Mouse (Mus musculus) brown adipose tissue, adult 24 weeks (tissue): ENCODE data around the gene Smim22. TPM values are rescaled to one million over a fixed set of nuclear protein-coding genes. Genes with fewer than 3 reads are reported as not detected.
A peak's percentile ranks its signal among the peaks of the same experiment; 100 is the strongest.

Experiments
- H3K27ac ChIP-seq: fragments of 200-500 bp; replicated peaks from 2 replicates; pipeline ENCODE4 v1.5.1; 2012; ENCODE audit warnings: low read depth, mild to moderate bottlenecking, low read length
- H3K4me1 ChIP-seq: fragments of 200-500 bp; 2 replicates; pipeline ENCODE4 v1.6.1; 2012; ENCODE audit warnings: low read length, mixed read lengths; ENCODE audit not compliant: control insufficient read depth, insufficient read depth, insufficient read length
- H3K4me3 ChIP-seq: fragments of 200-500 bp; 2 replicates; pipeline ENCODE4 v1.5.1; 2012; ENCODE audit warnings: low read depth, mild to moderate bottlenecking, low read length, moderate library complexity; ENCODE audit not compliant: insufficient read depth
- polyA plus RNA-seq: library from polyadenylated mRNA; stranded (reverse); fragments of >200 nt; gene quantifications from 2 replicates; pipeline ENCODE4 v1.2.4, GENCODE M21; 2012; ENCODE audit not compliant: missing spikeins, insufficient read depth, insufficient read length

The Smim22 gene
- polyA plus RNA-seq, 1 experiment: not detected

DNA sequence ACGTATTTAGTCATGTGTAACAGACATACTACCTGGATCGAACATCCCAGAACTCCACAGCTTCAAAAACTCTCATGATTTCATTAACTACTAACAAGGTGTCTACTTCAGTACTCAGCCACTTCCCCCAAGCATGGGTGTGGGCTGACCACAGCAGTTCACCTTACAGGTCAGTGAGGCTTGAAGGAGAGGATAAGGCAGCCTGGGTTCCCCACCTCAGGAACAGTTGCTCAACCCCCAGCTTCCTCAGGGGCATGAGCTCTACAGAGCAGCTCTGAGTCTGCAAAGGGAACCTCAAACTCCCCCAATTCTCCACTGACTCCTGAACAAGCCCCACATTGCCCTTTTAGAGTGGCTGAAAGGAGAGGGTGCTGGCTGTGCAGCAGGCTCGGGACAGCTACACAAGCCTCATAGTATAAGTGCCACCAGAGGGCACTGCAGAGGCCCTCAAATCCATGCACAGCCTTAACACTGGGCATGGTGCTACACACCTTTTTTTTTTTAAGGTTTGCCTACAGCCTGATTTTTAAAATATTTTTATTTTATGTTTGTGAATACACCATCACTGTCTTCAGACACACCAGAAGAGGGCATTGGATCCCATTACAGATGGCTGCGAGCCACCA lies 27.2 kb upstream of the Smim22 start:
- Histone ChIP-seq H3K27ac (no peak overlapping the region), H3K4me1 (no peaks in the 10 kb centered on the region), H3K4me3 (no peak overlapping the region)

DNA sequence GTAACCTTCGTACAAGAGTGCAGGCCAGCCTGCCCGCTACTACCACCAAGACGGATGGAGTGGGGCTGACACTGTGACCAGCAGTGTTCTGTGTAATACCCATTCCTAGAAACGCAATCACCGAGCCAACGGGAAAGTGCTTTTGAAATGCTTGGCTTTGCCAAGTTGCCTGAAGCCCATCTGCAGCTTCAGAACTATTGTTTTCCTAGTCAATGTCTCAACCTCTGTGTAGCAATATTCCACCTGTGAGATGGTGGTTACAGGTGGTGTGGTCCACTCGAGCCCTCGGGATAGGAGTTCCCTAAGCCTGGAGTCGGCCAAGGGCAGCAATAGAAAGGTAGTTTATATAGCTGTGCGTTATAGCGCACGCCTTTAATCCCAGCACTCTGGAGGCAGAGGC lies 22.4 kb upstream of the Smim22 start:
- H3K27ac ChIP-seq: no peak overlapping the region
- no peak overlapping the region for H3K4me3 ChIP-seq
- no peaks in the 10 kb centered on the region for H3K4me1 ChIP-seq

DNA sequence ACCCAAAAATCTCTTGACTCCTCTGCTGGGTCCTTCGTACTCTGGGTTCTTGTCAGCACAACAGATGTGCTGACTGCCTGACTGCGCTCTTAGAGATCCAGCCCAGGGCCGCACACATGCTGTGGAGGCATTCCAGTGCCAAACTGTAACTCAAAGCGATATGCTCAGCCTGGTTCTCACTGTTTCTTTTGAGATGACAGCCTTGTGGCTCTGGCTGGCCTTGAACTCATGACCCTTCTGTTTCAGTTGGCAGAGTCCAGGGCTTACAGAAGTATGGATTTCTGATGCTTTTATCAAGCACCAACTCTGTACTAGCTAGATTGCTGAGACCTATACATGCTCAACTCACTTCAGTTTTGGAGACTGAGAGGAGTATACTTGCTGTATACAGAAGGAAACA lies 13.8 kb upstream of the Smim22 start:
- H3K4me1 ChIP-seq: peaks cover 9% of the 10 kb centered on the region
- no peak overlapping the region for H3K4me3 ChIP-seq
- no peak overlapping the region for H3K27ac ChIP-seq

DNA sequence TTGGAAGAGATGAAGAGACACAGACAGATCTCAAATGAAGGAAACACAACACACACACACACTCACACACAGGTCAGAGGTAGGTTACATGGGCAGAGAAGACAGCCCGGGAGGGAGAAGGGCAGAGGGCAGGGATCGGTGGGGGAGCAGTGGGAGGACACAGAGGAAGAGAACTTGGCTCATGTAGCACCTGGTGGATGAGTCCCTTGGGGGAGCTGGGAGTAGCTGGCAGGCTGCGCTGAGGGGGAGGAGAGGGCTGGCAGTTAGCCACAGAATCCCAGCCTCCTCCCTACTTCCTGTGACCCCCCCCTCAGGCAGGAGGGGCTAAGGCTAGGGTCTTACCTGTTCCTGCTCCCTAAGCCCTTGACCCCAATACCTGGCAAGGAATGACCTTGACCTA lies 9.5 kb upstream of the Smim22 start, which contains the start of gene Sept12:
Gene Sept12, minus strand, starts transcription at position 300 of the 400 bp plus-strand sequence.
- H3K27ac ChIP-seq: no peak within 1 kb of the TSS
- H3K4me1 ChIP-seq: peaks cover 9% of the 10 kb centered on the region

DNA sequence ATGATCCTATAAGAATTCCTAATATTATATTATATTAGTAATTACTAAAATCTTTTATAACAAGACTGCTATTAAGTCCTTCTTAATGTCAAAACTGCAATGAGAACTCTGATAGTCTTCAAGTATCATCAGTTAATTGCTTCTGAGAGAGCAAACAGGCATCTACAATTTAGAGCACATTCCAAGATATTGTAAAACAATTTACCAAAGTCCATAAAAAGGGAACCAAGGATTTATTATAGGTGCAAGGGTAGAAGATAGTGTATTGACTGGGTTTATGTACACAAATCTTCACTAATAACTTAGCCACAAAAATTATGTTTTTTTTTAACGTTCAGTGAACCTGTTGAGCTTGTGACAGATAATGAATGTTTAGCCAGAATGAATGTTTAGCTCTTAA lies 8.1 kb upstream of the Smim22 start:
- Histone ChIP-seq H3K27ac (no peak overlapping the region), H3K4me3 (no peak overlapping the region), H3K4me1 (peaks cover 9% of the 10 kb centered on the region)

More for the DNA sequence above, 9.5 kb upstream of the Smim22 start, which contains the start of gene Sept12:
- no peak within 1 kb of the TSS for H3K4me3 ChIP-seq

DNA sequence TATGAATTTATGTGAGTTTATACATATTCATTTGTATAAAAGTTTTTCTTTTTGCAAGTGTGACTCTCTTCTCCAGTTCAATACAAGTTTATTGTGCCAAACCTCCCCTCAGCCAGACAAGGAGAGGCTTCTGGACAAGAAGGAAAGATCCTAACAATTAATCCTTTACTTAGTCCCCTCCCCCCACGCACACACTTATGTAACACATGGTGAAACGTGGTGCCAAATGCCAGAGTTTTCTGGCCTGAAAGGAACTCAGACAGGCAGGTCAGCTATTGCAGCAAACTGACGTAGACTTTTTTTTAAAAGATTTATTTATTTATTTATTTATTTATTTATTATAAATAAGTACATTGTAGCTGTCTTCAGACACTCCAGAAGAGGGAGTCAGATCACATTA lies 6.5 kb upstream of the Smim22 start:
- Histone ChIP-seq H3K27ac (no peak overlapping the region), H3K4me3 (no peak overlapping the region), H3K4me1 (peaks cover 9% of the 10 kb centered on the region)

DNA sequence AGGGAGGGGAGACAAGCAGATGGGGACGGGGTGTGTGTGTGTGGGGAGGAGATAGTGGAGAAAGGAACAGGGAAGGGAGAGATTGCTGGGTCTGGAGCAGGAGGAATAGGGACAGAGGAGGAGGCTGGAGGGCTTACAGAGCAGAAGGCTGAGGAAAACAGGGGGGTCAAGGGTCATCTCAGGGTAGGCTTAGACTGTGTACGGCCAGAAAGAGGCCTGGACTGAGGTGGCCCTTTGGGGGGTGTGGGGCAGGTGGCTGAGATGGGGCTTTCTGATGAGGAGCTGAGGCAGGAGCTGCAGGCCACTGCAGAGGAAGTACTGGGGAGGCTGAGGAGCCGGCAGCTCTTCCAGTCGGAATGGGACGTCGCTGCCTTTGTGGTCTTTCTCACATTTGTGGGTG lies 404 bp downstream of the Smim22 start:
- H3K4me3 ChIP-seq: no peak overlapping the region
- H3K4me1 ChIP-seq: peaks cover 6% of the 10 kb centered on the region
- H3K27ac ChIP-seq: no peak overlapping the region

DNA sequence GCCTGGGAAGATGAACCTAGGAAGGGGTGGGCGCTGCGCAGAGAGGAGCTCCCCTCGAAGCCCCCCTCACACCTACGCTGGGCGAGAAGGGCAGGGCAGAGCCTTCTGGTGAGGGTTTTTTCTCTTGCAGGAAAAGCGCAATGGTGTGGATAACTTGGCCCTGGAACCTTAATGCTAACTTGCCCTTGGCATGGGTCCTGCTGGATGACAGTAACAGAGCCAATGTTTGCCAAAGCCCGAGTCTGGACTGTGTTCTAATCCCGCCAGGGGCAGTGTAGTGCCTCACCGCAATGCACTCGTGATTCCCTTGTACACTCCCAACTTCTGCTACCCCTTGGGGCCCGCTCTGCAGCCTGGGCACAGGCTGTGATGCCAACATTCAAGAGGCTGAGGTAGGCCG lies 988 bp downstream of the Smim22 start:
- H3K27ac ChIP-seq: no peak overlapping the region
- peaks cover 6% of the 10 kb centered on the region for H3K4me1 ChIP-seq
- no peak overlapping the region for H3K4me3 ChIP-seq

DNA sequence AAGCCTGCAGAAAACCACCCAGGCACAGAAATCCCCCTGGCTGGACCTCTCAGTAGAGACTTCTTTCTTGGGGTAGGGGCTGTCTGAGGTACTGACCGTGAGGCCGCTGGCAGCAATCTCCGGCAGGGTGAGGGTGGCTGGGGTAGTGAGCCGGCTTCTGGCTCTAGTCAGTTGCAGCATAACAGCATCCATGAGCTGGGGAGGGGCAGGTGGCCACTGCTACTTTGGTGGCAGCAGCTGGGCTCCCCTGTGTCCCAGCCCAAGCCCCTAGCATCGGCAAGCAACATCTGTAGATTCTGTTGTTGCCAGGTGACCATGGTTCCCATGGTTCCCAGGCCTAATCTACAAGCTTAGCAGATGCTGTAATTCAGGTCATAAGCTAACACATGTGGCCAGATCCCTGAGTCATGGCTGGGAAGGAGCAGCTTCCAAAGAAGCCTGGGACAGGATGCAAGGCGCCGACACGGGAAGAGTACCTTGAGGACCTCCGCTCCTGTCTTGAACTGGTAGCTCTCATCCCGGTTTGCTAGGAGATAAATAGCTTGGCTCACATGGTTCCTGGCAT lies 3.4 kb downstream of the Smim22 start:
- Histone ChIP-seq H3K4me1 (peaks cover 6% of the 10 kb centered on the region), H3K4me3 (no peak overlapping the region), H3K27ac (no peak overlapping the region)

DNA sequence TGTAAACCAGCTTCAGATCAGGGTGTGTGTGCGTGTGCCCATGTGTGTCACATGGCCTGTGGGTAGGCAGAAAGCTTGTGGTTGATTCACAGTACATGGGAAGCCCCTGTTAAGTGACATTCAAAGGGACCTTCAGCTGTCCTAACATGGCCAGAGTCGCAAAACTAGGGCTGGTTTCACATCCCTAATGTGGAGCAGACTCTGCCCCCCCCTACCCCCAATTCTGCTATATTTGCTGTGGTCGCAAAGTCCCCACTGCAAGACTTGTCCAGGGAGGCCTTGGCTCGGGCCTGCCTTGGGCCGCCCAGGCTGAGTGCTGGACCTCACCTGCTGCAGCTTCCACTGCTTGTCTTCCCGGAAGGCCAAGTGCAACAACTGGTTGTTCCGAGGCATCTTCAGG lies 4.2 kb downstream of the Smim22 start:
- H3K27ac ChIP-seq: no peak overlapping the region
- H3K4me1 ChIP-seq: peaks cover 6% of the 10 kb centered on the region
- H3K4me3 ChIP-seq: no peak overlapping the region

DNA sequence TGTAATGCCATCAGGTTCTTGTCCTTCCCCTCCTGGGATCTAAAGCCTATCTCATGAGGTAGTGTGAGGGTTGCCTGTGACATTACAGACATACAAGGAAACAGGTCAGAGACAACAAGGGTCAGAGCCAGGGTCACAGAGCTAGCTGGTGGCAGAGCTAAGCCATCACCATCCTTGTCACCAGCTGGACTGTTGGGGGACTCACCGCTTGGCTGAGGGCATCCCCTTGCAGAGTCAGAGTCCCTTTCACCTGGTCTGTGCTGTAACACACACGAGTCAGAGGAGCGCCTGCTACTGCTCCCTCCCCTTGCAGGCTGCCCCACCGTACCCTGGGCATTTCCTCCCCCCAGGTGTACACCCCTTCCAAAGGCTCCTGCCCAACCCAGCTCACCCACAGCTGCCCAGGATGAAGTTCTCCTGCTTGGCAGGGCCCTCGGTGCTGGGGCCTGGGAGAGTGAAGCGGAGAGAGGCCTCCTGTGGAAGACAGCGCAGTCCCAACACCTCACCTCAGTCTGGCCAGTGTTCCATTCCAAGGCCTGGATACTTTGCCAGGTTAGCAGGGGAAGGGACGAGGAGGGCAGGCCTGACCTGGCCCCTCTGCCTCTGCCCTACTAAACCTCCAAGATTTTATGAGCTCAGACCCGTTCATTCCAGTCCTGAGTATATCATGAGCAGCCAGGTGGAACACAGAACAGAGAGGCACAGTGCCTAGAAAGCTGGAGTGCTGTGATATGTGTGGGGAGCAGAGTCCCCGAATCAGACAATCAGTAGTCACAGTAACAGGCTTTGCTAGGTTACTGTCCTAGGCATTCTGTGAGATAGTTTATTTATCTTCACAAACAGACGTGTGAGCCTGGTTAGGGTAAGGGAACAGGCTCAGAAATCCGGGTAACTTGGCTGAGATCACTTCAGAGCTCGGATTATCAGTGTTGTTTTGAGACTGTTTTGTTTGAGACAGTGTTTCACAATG lies 5.2 kb downstream of the Smim22 start:
- Histone ChIP-seq H3K27ac (no peak overlapping the region), H3K4me1 (peaks cover 6% of the 10 kb centered on the region)

DNA sequence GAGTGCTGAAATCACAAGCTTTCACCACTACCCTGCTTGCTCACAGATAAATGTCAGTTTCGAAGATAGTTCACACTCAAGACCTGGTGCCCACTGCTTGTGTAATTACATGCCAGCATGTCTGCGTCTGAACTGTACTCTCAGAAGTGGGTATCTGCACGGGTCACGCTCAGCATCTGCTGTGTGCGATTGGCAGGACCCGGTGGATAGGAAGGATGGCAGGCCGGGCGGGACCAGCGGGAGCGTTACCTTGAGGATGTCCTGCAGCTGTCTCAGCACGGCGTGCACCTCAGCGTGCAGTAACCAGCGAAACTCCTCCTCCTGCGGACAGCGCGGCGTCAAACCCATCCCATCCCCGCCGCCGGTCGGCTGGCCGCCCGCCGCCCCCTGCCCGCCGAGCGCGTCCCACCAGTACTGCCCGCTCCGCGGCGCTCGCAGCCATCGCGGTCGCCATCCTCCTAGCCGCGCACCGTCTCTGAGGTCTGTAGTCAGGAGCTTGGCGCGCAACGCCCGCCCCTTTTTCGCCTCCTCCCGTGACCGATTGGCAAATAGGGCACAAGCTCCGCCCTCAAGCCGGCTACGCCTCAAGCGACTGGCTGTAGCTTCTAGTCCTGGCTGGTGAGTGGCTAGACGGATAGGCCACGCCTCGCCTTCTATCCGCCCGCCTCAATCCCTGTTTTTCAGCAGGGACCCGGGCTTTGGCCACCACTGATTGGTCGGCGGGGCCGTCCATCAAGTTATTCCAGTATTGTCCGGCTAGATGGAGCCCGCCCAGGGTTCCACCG lies 6.2 kb downstream of the Smim22 start, which contains the start of gene Rogdi:
Gene Rogdi, minus strand, starts transcription at position 500 of the 785 bp plus-strand sequence.
- peaks cover 6% of the 10 kb centered on the region for H3K4me1 ChIP-seq
- H3K4me3 ChIP-seq: peak within 1 kb of the TSS; percentile 67
- H3K27ac ChIP-seq: no peak within 1 kb of the TSS

More for the DNA sequence above, 5.2 kb downstream of the Smim22 start:
- peak overlapping the region; percentile 67 for H3K4me3 ChIP-seq

DNA sequence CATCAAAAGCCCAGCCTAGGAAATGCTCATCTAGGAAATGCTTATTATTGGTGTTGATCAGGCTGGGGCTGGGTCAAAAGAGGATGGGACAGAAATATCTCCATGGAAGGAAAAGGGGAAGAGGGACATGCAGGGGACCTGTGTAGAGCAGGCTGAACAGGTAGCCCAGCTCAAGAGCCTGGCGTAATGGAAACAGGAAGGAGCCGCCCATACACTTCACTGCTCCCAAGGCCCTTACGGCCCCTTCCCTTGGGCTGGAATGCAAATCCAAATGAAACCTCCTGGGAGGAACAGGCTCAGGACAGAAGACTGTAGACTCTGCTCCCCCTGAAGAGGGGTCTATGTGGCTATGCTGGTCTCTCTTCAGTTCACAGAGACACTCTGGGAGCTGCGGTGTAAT lies 7.5 kb downstream of the Smim22 start:
- no peak overlapping the region for H3K27ac ChIP-seq
- no peak overlapping the region for H3K4me3 ChIP-seq
- peaks cover 6% of the 10 kb centered on the region for H3K4me1 ChIP-seq

DNA sequence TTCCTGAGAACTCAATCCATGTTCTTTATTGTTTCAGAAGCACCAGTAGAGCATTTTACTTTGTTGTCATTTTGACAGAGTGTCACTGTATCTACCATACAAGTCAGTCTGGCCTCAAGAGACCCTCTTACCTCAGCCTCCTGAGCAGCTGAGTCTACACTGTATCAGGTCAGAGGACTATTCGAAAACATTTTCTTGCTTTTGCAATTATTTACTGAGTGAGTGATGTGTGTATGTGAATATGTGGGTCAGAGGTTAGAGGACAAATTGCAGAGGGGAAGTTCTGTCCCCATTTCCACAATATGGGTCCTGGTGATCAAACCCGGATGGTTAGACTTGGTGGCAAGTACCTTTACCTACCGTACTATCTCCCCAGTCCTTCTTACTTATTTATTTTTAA lies 16.9 kb downstream of the Smim22 start:
- Histone ChIP-seq H3K4me3 (no peak overlapping the region), H3K27ac (no peak overlapping the region), H3K4me1 (no peaks in the 10 kb centered on the region)

DNA sequence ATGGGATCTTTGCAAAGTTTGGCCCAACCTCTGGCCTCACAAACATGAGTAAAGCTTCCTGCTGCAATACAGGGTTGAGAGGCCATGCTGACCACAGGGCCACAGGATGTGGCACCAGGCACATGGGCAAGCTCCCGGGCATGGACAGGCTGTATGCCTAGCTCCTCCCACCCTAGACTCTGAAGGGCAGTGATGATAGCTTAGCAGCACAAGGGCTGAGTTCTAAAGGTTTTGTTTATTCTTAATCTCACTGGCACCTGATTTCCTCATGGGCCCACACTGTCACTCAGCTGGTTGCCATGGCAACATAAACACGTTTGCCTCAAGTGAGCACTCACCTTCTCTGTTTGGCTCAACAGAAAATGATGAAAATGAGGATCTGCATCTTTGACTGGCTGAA lies 22.8 kb downstream of the Smim22 start:
- no peak overlapping the region for H3K27ac ChIP-seq
- H3K4me1 ChIP-seq: no peaks in the 10 kb centered on the region
- no peak overlapping the region for H3K4me3 ChIP-seq
